Mouse (Mus musculus): ENCODE results near the gene Taf11.

- TF ChIP-seq CTCF (IDR thresholded peaks at IDR 0.05; ENCODE audit: low read depth) (no peak), EP300 (IDR thresholded peaks at IDR 0.05; ENCODE audit: low read depth) (no peak)
Measured at GRCm38 (mm10) chr17:27856265-27856797, 53.3 kb downstream of the Taf11 start, which contains the start of gene Uhrf1bp1.
